Mouse (Mus musculus): Measurements from ENCODE around the gene Stard9. TPM values are rescaled to one million over a fixed set of nuclear protein-coding genes. Genes with fewer than 3 reads are reported as not detected.

Gene Stard9
- 8.6 and 11.7 TPM in 2 replicates for polyA plus RNA-seq (2015; fragmentation: Nextera tagmentation; extraction: Ambion mirVana)

DNA sequence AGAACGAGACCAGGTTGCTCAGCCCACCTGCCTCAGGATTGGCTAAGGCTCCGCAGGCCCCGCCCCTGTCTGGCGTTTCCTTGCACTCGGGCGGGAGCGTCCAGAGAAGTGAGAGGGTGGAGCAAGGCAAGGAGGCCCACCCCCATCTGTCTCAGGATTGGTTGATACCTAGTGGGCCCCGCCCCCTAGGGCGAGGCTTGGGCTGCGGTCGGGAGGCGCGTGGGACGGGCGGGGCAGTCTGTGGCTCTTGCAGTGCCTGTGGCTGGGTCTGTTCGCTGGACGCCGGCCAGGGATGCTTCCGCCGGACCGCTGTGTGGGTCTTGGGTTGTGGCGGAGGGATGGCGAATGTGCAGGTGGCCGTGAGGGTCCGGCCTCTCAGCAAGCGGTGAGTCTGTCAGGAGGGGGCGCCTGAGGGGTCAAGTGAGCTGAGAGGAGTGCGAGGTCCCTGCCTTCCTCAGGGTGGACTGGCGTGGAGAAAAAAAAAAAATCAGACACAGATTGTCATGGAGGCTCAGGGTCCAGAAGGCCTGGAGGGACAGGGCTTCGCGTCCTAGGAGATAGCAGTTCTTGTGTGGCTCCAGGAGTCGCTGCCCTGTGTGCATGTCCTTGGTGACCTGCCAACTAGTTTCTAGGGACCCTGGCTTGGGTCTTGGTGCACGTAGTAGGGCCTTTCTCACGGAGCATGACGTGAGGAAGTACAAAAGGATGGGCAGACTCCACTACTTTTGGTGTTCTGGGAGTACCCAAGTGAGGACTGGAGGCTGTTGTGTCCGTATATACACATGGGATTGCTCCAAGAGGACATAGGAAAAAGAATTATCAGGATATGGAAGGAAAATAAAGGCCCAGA is at the start of gene Stard9:
Stard9 (plus strand) TSS at position 236 of the 850 bp plus-strand sequence.
- peak within 1 kb of the TSS; percentile 66 for H3K4me2 ChIP-seq
- no peaks in the 10 kb centered on the region for H3K9me3 ChIP-seq
- peak within 1 kb of the TSS; percentile 46 for H3K9ac ChIP-seq
- peaks cover 19% of the 10 kb centered on the region for H3K36me3 ChIP-seq
- H3K4me1 ChIP-seq = peaks cover 25% of the 10 kb centered on the region
- no peaks in the 10 kb centered on the region for H3K27me3 ChIP-seq
- 2% methylated on average over 36 of the region's 36 CpGs for WGBS
- H3K27ac ChIP-seq = peak within 1 kb of the TSS; percentile 60
- ATAC-seq (ENCODE audit: borderline replicate concordance, extremely low read depth, low FRiP score, low TSS enrichment) = peak; percentile 100
- peak within 1 kb of the TSS; percentile 68 for H3K4me3 ChIP-seq

DNA sequence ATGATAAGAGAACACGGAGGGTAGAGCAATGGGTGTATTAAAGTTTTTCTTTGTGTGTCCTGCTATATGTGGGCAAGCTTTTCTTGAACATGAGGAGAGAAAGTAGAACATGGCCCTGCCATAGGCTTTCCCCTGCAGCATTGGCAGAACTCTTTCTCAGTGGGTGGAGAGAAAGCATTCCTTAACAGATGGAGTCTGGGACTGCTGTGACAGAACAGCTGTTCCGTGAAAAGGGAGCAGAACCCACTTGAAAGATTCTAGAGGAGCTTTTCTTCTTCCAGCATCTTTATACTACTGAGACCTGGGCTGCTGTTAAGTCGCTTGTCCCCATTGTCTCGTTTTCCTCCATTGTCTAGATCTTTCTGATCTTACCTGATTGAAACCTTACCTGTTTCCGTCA is 39.2 kb upstream of the Stard9 start:
- Histone ChIP-seq H3K9ac (no peak overlapping the region), H3K27me3 (no peaks in the 10 kb centered on the region), H3K4me2 (no peak overlapping the region), H3K27ac (no peak overlapping the region), H3K9me3 (no peaks in the 10 kb centered on the region), H3K4me1 (no peaks in the 10 kb centered on the region), H3K4me3 (no peak overlapping the region), H3K36me3 (peaks cover 43% of the 10 kb centered on the region)
- no peak for ATAC-seq (ENCODE audit: borderline replicate concordance, extremely low read depth, low FRiP score, low TSS enrichment)
- WGBS = 79% methylated on average over 5 of the region's 5 CpGs

DNA sequence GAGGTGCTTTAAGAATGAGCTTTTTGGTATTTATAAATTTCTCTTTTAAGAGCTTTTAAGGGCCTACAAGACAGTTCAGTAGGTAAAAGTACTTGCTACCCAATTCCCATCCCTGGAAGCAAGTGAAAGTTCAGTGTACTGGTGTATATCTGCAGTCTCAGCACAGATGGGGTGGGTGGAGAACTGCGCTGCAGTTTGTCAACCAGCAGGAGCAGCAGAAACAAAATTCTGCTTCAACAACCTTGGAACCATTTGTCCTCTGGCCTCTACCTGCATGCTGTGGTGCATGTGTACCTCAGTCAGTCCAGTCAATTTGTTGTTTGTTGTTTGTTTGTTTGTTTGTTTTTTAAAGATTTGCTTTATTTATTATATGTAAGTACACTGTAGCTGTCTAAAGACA is 36.7 kb upstream of the Stard9 start:
- Histone ChIP-seq H3K4me1 (no peaks in the 10 kb centered on the region), H3K36me3 (peaks cover 46% of the 10 kb centered on the region), H3K9me3 (no peaks in the 10 kb centered on the region), H3K9ac (no peak overlapping the region), H3K4me3 (no peak overlapping the region), H3K27me3 (no peaks in the 10 kb centered on the region), H3K4me2 (no peak overlapping the region), H3K27ac (no peak overlapping the region)
- no peak for ATAC-seq (ENCODE audit: borderline replicate concordance, extremely low read depth, low FRiP score, low TSS enrichment)
- WGBS = 89% methylated on average over 1 of the region's 1 CpGs

DNA sequence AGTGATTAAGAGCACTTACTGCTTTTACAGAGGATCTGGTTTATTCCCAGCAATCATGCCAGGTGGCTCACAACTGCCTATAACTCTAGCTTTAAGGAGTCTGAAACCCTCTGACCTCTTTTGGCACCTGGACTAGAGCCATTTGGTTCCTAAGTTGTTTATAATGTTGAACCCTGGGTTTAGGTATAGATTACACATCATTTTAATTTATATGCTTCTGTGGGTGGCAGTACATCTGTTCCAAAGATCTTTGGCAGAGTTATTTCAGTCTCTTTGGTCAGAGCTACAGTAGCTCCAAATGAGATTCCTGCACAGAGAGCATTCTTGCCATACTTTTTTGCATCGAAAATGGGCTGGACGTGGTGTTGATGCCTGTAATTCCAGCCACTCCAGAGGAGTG is 31.2 kb upstream of the Stard9 start:
- Histone ChIP-seq H3K27ac (no peak overlapping the region), H3K9ac (no peak overlapping the region), H3K36me3 (peaks cover 64% of the 10 kb centered on the region), H3K27me3 (no peaks in the 10 kb centered on the region), H3K9me3 (no peaks in the 10 kb centered on the region), H3K4me3 (no peak overlapping the region), H3K4me2 (no peak overlapping the region), H3K4me1 (no peaks in the 10 kb centered on the region)
- 91% methylated on average over 2 of the region's 2 CpGs for WGBS
- ATAC-seq (ENCODE audit: borderline replicate concordance, extremely low read depth, low FRiP score, low TSS enrichment) = no peak

DNA sequence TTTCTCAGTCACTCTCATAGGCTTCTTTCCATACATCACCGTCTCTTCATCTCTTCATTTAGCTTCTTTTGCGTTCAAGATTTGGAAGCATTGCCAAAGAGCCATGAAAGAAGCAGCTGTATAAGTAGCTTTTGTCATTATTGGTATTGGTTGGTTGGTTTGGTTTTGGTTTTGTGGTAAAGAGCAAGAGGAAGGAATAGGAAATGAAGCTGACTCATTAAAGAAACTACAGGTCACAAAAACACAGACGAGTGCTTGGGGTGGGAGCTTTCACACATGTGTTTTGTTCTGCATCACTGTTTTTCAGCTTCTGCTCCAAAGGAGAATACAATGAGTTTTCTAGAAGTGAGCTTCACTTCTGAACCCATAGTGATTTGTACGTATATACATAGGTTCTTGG is 29.4 kb upstream of the Stard9 start:
- whole genome bisulfite sequencing = 90% methylated on average over 4 of the region's 4 CpGs

DNA sequence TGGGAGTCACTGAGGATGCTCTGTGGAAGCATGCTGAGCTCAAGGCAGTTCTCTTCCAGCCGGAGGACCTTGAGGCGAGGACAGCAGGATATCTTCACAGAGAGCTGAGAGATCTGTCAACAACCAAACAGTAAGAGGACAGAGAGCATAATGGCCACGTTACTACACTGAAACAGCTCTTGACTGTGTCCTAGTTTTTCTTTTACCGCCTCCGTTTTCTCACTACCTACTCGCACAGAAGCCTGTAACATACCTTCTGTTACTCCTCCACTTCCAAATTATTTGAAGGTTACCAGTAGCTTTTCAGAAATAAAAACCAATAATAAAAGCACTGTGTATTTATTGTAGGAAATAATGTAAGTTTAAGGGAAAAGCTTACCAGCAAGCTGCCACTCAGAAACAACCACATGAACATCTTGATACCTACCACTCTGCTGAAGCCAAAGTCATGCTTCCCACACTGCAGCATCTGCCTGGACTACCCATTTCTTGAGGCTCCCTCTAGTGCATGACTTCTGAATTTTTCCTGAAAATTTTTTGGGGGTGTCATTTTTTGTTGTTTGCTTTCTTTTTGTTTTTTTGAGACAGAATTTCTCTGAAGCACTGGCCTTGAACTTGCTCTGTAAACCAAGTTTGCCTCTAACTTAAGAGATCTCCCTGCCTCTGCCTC is 22.8 kb upstream of the Stard9 start:
- 82% methylated on average over 6 of the region's 6 CpGs for WGBS

More for the DNA sequence above, 29.4 kb upstream of the Stard9 start:
- no peaks in the 10 kb centered on the region for H3K4me1 ChIP-seq
- H3K9ac ChIP-seq = no peak overlapping the region
- H3K9me3 ChIP-seq = no peaks in the 10 kb centered on the region
- no peaks in the 10 kb centered on the region for H3K27me3 ChIP-seq
- ATAC-seq (ENCODE audit: borderline replicate concordance, extremely low read depth, low FRiP score, low TSS enrichment) = no peak
- H3K36me3 ChIP-seq = peaks cover 67% of the 10 kb centered on the region
- no peak overlapping the region for H3K4me2 ChIP-seq
- H3K27ac ChIP-seq = no peak overlapping the region
- H3K4me3 ChIP-seq = no peak overlapping the region

DNA sequence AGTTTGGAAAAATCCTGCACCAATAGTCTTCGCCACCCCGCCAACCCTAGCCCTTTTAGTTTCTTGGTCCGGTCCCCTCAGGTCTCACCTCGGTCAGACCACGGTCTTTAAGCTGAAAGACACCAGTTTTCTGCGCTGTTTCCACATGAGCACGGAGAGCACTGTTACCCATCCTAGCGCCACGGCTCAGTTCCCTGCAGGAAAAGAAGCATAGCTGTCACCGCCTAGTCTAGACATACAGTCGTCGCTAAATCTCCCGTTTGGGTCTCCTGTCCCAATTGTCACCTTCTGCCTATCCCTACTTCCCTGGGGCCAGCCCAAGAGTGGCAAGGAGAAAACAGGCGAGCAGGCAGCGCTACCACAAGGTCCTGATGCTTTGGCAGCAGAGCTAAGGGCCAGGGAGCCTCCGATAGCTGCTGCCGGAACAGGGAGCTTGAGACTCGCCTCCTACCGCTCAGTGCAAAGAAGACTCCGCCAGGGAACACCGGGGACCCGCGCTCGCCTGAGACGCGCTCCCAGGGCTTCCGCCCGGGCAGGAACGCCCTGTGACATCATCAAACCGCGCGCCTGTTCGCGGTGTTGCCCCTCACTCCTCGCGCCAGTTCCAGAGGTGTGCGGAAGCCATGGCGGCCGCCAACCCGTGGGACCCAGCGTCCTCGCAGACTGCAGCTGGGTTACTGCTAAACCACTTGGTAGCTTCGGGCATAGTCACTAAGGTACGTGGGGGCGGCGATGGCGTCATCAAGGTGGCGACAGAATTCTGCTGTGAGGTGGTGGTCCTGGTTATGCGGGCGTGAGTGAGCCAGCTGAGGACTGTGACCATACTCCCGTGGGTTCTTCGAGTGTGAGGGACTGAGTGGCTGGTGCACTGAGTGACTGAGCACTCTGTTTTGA is 19.8 kb upstream of the Stard9 start, which contains the start of the genes Haus2 and Lrrc57:
Haus2 (plus strand) TSS at position 554 of the 894 bp plus-strand sequence.
Lrrc57 (minus strand) TSS at position 691 of the 894 bp plus-strand sequence.
- 0% methylated on average over 52 of the region's 52 CpGs for WGBS
- Histone ChIP-seq H3K27me3 (no peaks in the 10 kb centered on the region), H3K4me2 (peak within 1 kb of the TSS; percentile 73), H3K27ac (peak within 1 kb of the TSS; percentile 92), H3K36me3 (peaks cover 13% of the 10 kb centered on the region; the same call in 1 of the 2 replicates), H3K4me3 (peak within 1 kb of the TSS; percentile 89), H3K9me3 (no peaks in the 10 kb centered on the region), H3K4me1 (peaks cover 20% of the 10 kb centered on the region), H3K9ac (peak within 1 kb of the TSS; percentile 78)
- peak; percentile 97 for ATAC-seq (ENCODE audit: borderline replicate concordance, extremely low read depth, low FRiP score, low TSS enrichment)

More for the DNA sequence above, 22.8 kb upstream of the Stard9 start:
- no peak overlapping the region for H3K4me2 ChIP-seq
- peaks cover 20% of the 10 kb centered on the region for H3K4me1 ChIP-seq
- no peak overlapping the region for H3K27ac ChIP-seq
- H3K4me3 ChIP-seq = no peak overlapping the region
- H3K27me3 ChIP-seq = no peaks in the 10 kb centered on the region
- ATAC-seq (ENCODE audit: borderline replicate concordance, extremely low read depth, low FRiP score, low TSS enrichment) = no peak
- no peak overlapping the region for H3K9ac ChIP-seq
- H3K9me3 ChIP-seq = no peaks in the 10 kb centered on the region
- H3K36me3 ChIP-seq = peaks cover 14% of the 10 kb centered on the region

DNA sequence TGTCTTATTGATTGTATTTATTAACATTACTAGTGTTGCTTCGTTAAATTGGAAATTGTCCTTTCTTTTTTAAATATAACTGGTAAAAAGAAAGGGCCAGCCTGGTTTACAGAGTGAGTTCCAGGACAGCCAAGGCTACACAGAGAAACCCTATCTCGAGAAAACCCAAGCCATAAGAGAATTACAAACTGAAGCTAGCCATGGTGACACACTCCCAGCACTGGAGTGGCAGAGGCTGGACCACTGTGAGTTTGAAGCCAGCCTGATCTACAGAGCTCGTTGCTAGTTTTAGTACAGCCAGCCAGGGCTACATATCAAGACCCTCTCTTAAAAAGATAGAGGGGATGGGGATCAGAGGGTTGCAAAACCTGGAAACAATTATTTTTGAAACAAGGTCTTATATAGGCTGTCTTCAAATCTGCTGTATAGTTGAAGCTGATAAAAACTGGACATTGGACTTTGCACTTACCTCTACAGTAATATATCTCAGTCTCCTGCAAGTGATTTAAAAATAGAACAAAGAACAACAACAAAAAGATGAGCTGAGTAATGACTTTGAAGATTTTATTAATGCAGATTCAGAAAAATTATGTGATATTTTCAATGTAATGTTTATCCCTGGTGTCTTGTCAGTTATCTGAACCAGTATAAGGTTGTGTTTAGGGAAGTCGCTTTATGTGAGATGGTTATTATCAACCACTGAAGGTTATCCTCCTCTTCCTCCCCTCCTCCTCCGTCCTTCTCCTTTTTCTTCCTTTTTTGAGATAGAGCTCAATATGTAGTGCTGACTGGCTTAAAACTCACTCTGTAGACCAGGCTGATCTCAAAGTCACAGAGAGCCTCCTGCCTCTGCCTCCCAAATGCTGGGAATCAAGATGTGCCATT is 12.4 kb upstream of the Stard9 start:
- Histone ChIP-seq H3K4me3 (no peak overlapping the region), H3K4me2 (no peak overlapping the region), H3K27me3 (no peaks in the 10 kb centered on the region), H3K36me3 (peaks cover 48% of the 10 kb centered on the region), H3K9ac (no peak overlapping the region), H3K9me3 (no peaks in the 10 kb centered on the region), H3K27ac (no peak overlapping the region), H3K4me1 (no peaks in the 10 kb centered on the region)
- no peak for ATAC-seq (ENCODE audit: borderline replicate concordance, extremely low read depth, low FRiP score, low TSS enrichment)
- WGBS = 87% methylated on average over 5 of the region's 5 CpGs

DNA sequence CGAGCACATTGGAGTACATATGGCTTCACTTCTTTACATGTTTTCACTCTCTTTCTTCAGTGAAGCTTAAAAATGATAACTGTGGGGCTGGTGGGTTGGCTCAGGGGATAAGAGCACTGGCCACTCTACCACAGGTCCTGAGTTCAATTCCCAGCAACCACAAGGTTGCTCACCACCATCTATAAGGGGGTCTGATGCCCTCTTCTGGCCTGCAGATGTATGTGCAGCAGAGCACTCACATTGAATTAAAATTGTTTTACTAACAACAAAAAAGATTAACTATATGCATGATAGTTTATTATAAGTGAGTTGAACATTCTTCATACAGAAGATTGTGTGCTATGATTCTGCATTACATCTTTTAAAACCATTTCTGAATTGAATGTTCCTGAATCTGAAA is 9.4 kb upstream of the Stard9 start:
- Histone ChIP-seq H3K4me1 (no peaks in the 10 kb centered on the region), H3K4me3 (no peak overlapping the region), H3K27me3 (no peaks in the 10 kb centered on the region), H3K9ac (no peak overlapping the region), H3K27ac (no peak overlapping the region), H3K9me3 (no peaks in the 10 kb centered on the region), H3K4me2 (no peak overlapping the region), H3K36me3 (peaks cover 36% of the 10 kb centered on the region)
- ATAC-seq (ENCODE audit: borderline replicate concordance, extremely low read depth, low FRiP score, low TSS enrichment) = no peak
- WGBS = 100% methylated on average over 1 of the region's 1 CpGs

DNA sequence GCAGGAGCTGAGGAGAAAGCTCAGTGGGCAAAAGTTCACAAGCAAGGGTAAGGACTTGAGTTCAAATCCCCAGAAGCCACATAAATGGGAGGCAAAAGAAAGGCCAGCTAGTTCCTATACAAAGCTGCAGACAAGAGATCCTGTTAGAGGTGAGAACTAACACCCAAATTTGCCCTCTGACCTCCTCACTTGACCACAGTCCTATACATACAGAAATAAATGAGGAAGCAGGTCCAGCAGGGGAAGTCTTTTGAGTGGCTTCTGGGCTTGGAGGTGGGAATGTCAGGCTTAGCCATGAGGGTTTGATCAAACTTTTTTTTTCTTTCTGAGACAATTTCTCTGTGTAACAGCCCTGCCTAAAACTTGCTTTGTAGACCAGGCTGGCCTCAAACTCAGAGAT is 6.0 kb upstream of the Stard9 start:
- Histone ChIP-seq H3K4me1 (no peaks in the 10 kb centered on the region), H3K36me3 (peaks cover 14% of the 10 kb centered on the region; the same call in 1 of the 2 replicates), H3K27ac (no peak overlapping the region), H3K4me2 (no peak overlapping the region), H3K4me3 (no peak overlapping the region), H3K9ac (no peak overlapping the region), H3K27me3 (no peaks in the 10 kb centered on the region), H3K9me3 (no peaks in the 10 kb centered on the region)
- no peak for ATAC-seq (ENCODE audit: borderline replicate concordance, extremely low read depth, low FRiP score, low TSS enrichment)
